11 mouse cellular contexts compared by ENCODE assay signal in the genomic region with DNA sequence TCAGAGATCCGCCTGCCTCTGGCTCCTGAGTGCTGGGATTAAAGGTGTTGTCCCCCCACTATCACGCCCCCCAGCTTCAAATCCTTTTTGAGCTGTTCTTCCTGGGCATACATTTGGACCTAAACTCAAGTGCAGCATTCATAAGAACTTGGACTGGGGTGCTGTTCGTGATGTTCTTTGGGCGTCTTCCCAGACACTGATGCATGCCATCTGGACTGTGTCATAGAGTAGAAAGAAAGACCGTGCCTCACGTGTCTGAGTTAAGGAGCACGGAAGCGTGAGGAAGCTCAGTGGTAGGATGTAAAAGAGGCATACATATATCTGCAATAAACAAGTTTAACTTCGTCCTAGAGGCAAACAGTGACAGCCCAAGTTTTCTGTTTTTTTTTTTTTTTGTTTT. TPM values are rescaled to one million over a fixed set of nuclear protein-coding genes. Genes with fewer than 3 reads are reported as not detected.
DNase-seq lines count a peak whose midpoint lies in the region; ATAC-seq and TF ChIP-seq lines count a peak whose summit lies in the region.
"Had no signal": no experiment of that assay in that cellular context is flagged by ENCODE, and none has a peak within 500 bp of the region (broad histone marks: within the 10 kb centered on the region; RNA-seq: fewer than 3 reads in every experiment).

No protein-coding gene starts in this region.

- 0 out of 2 replicates have a peak, but pooled peaks cover 5% of the 10 kb centered on the region for H3K4me1 ChIP-seq in midbrain, embryonic 15.5 days
- peaks cover 9% of the 10 kb centered on the region; the same call in 1 of the 2 replicates for H3K4me1 ChIP-seq in hindbrain, embryonic 10.5 days (replicated peaks)

- H3K9me3 ChIP-seq in midbrain, embryonic 15.5 days, result no peaks in the 10 kb centered on the region
- no peaks in the 10 kb centered on the region for H3K9me3 ChIP-seq in hindbrain, embryonic 10.5 days

- no peak overlapping the region for H3K4me2 ChIP-seq in midbrain, embryonic 15.5 days

- intact Hi-C loops in heart, postnatal 25 days (cut with DNase I), result no loop called here

- H3K36me3 ChIP-seq in midbrain, embryonic 15.5 days (replicated peaks), result no peaks in the 10 kb centered on the region
- no peaks in the 10 kb centered on the region for H3K36me3 ChIP-seq in hindbrain, embryonic 10.5 days

- WGBS in midbrain, embryonic 15.5 days, result 89% methylated on average over 9 of the region's 9 CpGs
- WGBS in hindbrain, embryonic 10.5 days, result 91% methylated on average over 9 of the region's 9 CpGs

- H3K27me3 ChIP-seq in midbrain, embryonic 15.5 days (replicated peaks), result no peaks in the 10 kb centered on the region
- no peaks in the 10 kb centered on the region for H3K27me3 ChIP-seq in hindbrain, embryonic 10.5 days (ENCODE audit: insufficient read depth, poor library complexity, severe bottlenecking)

- H3K9ac ChIP-seq in midbrain, embryonic 15.5 days, result no peak overlapping the region

- H3K4me3 ChIP-seq in midbrain, embryonic 15.5 days, result no peak overlapping the region
- H3K4me3 ChIP-seq in hindbrain, embryonic 10.5 days, result no peak overlapping the region

- DNase-seq in layer of hippocampus, adult 9-11 months, result peak; percentile 33
- DNase-seq in layer of hippocampus, postnatal 14 days (ENCODE audit: low spot score in 2 of 2), result no peak
- peak; percentile 33 for DNase-seq in brain, embryonic 14.5 days (ENCODE audit: low read depth)
- peak; percentile 17 for DNase-seq in heart, postnatal 25 days (ENCODE audit: low spot score)
- DNase-seq in lung, postnatal 4 days, result peak; percentile 37 to 58
- no peak for DNase-seq in hindbrain, embryonic 10.5 days (ENCODE audit: low spot score)
- DNase-seq: adrenal gland, postnatal 14 days; cerebellum, adult 9-11 months; gastrocnemius, postnatal 10 days had no signal

- H3K27ac ChIP-seq in midbrain, embryonic 15.5 days, result no peak overlapping the region
- H3K27ac ChIP-seq in hindbrain, embryonic 10.5 days, result no peak overlapping the region

- TF ChIP-seq CTCF in brain, embryonic 14.5 days (IDR thresholded peaks at IDR 0.05; ENCODE audit: borderline replicate concordance, extremely low read depth, insufficient read depth, insufficient read length), result no peak

- ATAC-seq in midbrain, embryonic 15.5 days (replicated peaks), result no peak
- ATAC-seq: hindbrain, embryonic 16.5 days had no signal

- TF ChIP-seq POLR2A in brain, embryonic 14.5 days (IDR thresholded peaks at IDR 0.05; ENCODE audit: borderline replicate concordance, extremely low read depth, insufficient read depth, insufficient read length, poor library complexity, severe bottlenecking), result no peak

RNA-seq across cellular contexts. Expression of a gene that starts 4.7 kb away (rescaled TPM):
- under 1 TPM; 0.33 to 0.46 TPM for total RNA-seq in layer of hippocampus, postnatal 14 days (2021)
- polyA plus RNA-seq in brain, embryonic 14.5 days (2012; rRNA removed), result 0.67 and 1.1 TPM in 2 replicates
- under 1 TPM; 0.68 to 0.84 TPM for total RNA-seq in heart, postnatal 25 days (2021)
- polyA plus RNA-seq in midbrain, embryonic 15.5 days (2015; fragmentation: Nextera tagmentation; extraction: Ambion mirVana), result 1.3 and 1.4 TPM in 2 replicates
- 6.6 and 7.9 TPM in 2 replicates for polyA plus RNA-seq in hindbrain, embryonic 10.5 days (2016; fragmentation: Nextera tagmentation; extraction: Ambion mirVana)

RNA-seq across cellular contexts. Expression of a gene that starts 5.7 kb away (rescaled TPM):
- total RNA-seq in layer of hippocampus, postnatal 14 days (2021), result 10 to 100 TPM; 27.0 to 30.0 TPM
- 25.0 and 26.0 TPM in 2 replicates for polyA plus RNA-seq in brain, embryonic 14.5 days (2012; rRNA removed)
- 10 to 100 TPM; 15.8 to 16.7 TPM for total RNA-seq in heart, postnatal 25 days (2021)
- 9.5 and 12.2 TPM in 2 replicates for polyA plus RNA-seq in midbrain, embryonic 15.5 days (2015; fragmentation: Nextera tagmentation; extraction: Ambion mirVana)
- polyA plus RNA-seq in hindbrain, embryonic 10.5 days (2016; fragmentation: Nextera tagmentation; extraction: Ambion mirVana), result 11.8 and 15.9 TPM in 2 replicates

Comparison
In these comparisons a context has a peak if more than half of its experiments do, and no peak if none do; other contexts are left out.
1. DNase-seq: peak in layer of hippocampus, adult 9-11 months (single experiment), brain, embryonic 14.5 days (single experiment), heart, postnatal 25 days (single experiment) and lung, postnatal 4 days (2 of 2); none in layer of hippocampus, postnatal 14 days (0 of 2) and hindbrain, embryonic 10.5 days (single experiment).